Mouse (Mus musculus) intestine, embryonic 14.5 days (tissue): ENCODE data around the gene Slc36a2. TPM values are rescaled to one million over a fixed set of nuclear protein-coding genes. Genes with fewer than 3 reads are reported as not detected.

Source experiments
- ATAC-seq: fragments of 200-750 bp; cut with Nextera tagmentation; replicated peaks from 2 replicates; pipeline ENCODE4 v1.8.0; 2017; ENCODE audit warnings: low read depth, moderate number of reproducible peaks, moderate TSS enrichment, moderate library complexity; ENCODE audit not compliant: low FRiP score, low TSS enrichment
- DNase-seq: peaks from one replicate; pipeline ENCODE4 v3.0.0-alpha.2; 2018; ENCODE audit warnings: low spot score
- H3K27ac ChIP-seq: fragments of 300-500 bp; sonication (generic); 2 replicates; pipeline ENCODE4 v1.5.1; 2014; ENCODE audit warnings: low read depth, mild to moderate bottlenecking, control low read depth
- H3K27me3 ChIP-seq: fragments of 300-500 bp; sonication (generic); replicated peaks from 2 replicates; pipeline ENCODE4 v1.6.1; 2014; ENCODE audit warnings: low read length, control low read depth; ENCODE audit not compliant: control insufficient read depth, insufficient read depth
- H3K36me3 ChIP-seq: fragments of 300-500 bp; sonication (generic); 2 replicates; pipeline ENCODE4 v1.6.1; 2014; ENCODE audit warnings: low read length, control low read depth; ENCODE audit not compliant: control insufficient read depth, insufficient read depth
- H3K4me1 ChIP-seq: fragments of 300-500 bp; sonication (generic); replicated peaks from 2 replicates; pipeline ENCODE4 v1.6.1; 2014; ENCODE audit warnings: low read length, control low read depth, mixed read lengths; ENCODE audit not compliant: control insufficient read depth, insufficient read depth
- H3K4me2 ChIP-seq: fragments of 300-500 bp; sonication (generic); 2 replicates; pipeline ENCODE4 v1.6.1; 2014; ENCODE audit warnings: low read length
- H3K4me3 ChIP-seq: fragments of 300-500 bp; sonication (generic); 2 replicates; pipeline ENCODE4 v1.5.1; 2014; ENCODE audit warnings: low read depth, low read length, control low read depth, mixed read lengths
- H3K9ac ChIP-seq: fragments of 300-500 bp; sonication (generic); 2 replicates; pipeline ENCODE4 v1.6.1; 2014; ENCODE audit warnings: mild to moderate bottlenecking, low read length
- H3K9me3 ChIP-seq: fragments of 300-500 bp; sonication (generic); 2 replicates; pipeline ENCODE4 v1.6.1; 2016; ENCODE audit warnings: low read length, control low read depth; ENCODE audit not compliant: control insufficient read depth
- WGBS: fragments of 180-500 bp; shearing (Covaris S2); extraction: QIAGEN DNeasy Blood & Tissue Kit; methylation state at CpG from one replicate; pipeline ENCODE4 v1.1.7; 2014; 5-methylcytosine and 5-hydroxymethylcytosine counted together
- polyA plus RNA-seq: library from polyadenylated mRNA; unstranded; fragments of >200 nt; fragmentation: Nextera tagmentation; extraction: Ambion mirVana; gene quantifications from 2 replicates; pipeline ENCODE4 v1.2.1, GENCODE M21; 2014

The Slc36a2 gene
- polyA plus RNA-seq, 1 experiment from 2014 or later: 0.09 TPM

- ATAC-seq (no peak), DNase-seq (no peak)
- Histone ChIP-seq H3K27ac (no peak overlapping the region), H3K4me2 (no peak overlapping the region), H3K4me1 (no peaks in the 10 kb centered on the region), H3K27me3 (no peaks in the 10 kb centered on the region), H3K9me3 (0 out of 2 replicates have a peak, but pooled peaks cover 3% of the 10 kb centered on the region), H3K9ac (no peak overlapping the region), H3K36me3 (peaks cover 5% of the 10 kb centered on the region; the same call in 1 of the 2 replicates), H3K4me3 (no peak overlapping the region)
- WGBS: 76% methylated on average over 3 of the region's 3 CpGs
Measured at GRCm38 (mm10) chr11:55214978-55215377, 30.1 kb upstream of the Slc36a2 start.

- Histone ChIP-seq H3K4me2 (no peak overlapping the region), H3K9me3 (0 out of 2 replicates have a peak, but pooled peaks cover 3% of the 10 kb centered on the region), H3K36me3 (0 out of 2 replicates have a peak, but pooled peaks cover 3% of the 10 kb centered on the region), H3K4me1 (no peaks in the 10 kb centered on the region; the same call in 1 of the 2 replicates), H3K4me3 (no peak overlapping the region), H3K9ac (no peak overlapping the region), H3K27me3 (no peaks in the 10 kb centered on the region), H3K27ac (no peak overlapping the region)
- no peak for DNase-seq
- ATAC-seq: no peak
- 81% methylated on average over 5 of the region's 5 CpGs for WGBS
Measured at GRCm38 (mm10) chr11:55214161-55214560, 29.3 kb upstream of the Slc36a2 start.

- no peak for ATAC-seq
- H3K4me3 ChIP-seq: no peak overlapping the region
- 92% methylated on average over 4 of the region's 4 CpGs for WGBS
- no peak overlapping the region for H3K4me2 ChIP-seq
- peaks cover 5% of the 10 kb centered on the region; the same call in 1 of the 2 replicates for H3K4me1 ChIP-seq
- H3K27ac ChIP-seq: no peak overlapping the region
- no peak overlapping the region for H3K9ac ChIP-seq
- H3K36me3 ChIP-seq: no peaks in the 10 kb centered on the region
- DNase-seq: no peak
- no peaks in the 10 kb centered on the region for H3K27me3 ChIP-seq
- 0 out of 2 replicates have a peak, but pooled peaks cover 3% of the 10 kb centered on the region for H3K9me3 ChIP-seq
Measured at GRCm38 (mm10) chr11:55213518-55213917, 28.6 kb upstream of the Slc36a2 start.

GRCm38 (mm10) chr11:55209626-55210353, 24.9 kb upstream of the Slc36a2 start:
- H3K9me3 ChIP-seq: 0 out of 2 replicates have a peak, but pooled peaks cover 3% of the 10 kb centered on the region
- ATAC-seq: no peak
- 60% methylated on average over 6 of the region's 6 CpGs for WGBS

GRCm38 (mm10) chr11:55209032-55209431, 24.2 kb upstream of the Slc36a2 start:
- no peaks in the 10 kb centered on the region for H3K36me3 ChIP-seq
- H3K4me2 ChIP-seq: no peak overlapping the region
- DNase-seq (no peak), ATAC-seq (no peak)
- no peak overlapping the region for H3K4me3 ChIP-seq
- 68% methylated on average over 2 of the region's 2 CpGs for WGBS
- H3K4me1 ChIP-seq: peaks cover 6% of the 10 kb centered on the region; the same call in 1 of the 2 replicates
- no peak overlapping the region for H3K27ac ChIP-seq
- H3K9ac ChIP-seq: no peak overlapping the region
- H3K27me3 ChIP-seq: no peaks in the 10 kb centered on the region
- H3K9me3 ChIP-seq: 0 out of 2 replicates have a peak, but pooled peaks cover 3% of the 10 kb centered on the region

More at GRCm38 (mm10) chr11:55209626-55210353, 24.9 kb upstream of the Slc36a2 start:
- H3K27ac ChIP-seq: no peak overlapping the region
- no peaks in the 10 kb centered on the region for H3K27me3 ChIP-seq
- H3K36me3 ChIP-seq: no peaks in the 10 kb centered on the region
- DNase-seq: no peak
- H3K4me1 ChIP-seq: peaks cover 6% of the 10 kb centered on the region; the same call in 1 of the 2 replicates
- no peak overlapping the region for H3K4me3 ChIP-seq
- no peak overlapping the region for H3K9ac ChIP-seq
- H3K4me2 ChIP-seq: no peak overlapping the region

GRCm38 (mm10) chr11:55208001-55208690, 23.3 kb upstream of the Slc36a2 start:
- 0 out of 2 replicates have a peak, but pooled peaks cover 2% of the 10 kb centered on the region for H3K9me3 ChIP-seq
- H3K4me2 ChIP-seq: no peak overlapping the region
- H3K4me3 ChIP-seq: no peak overlapping the region
- H3K27ac ChIP-seq: no peak overlapping the region
- no peak overlapping the region for H3K9ac ChIP-seq
- 53% methylated on average over 6 of the region's 6 CpGs for WGBS
- ATAC-seq (no peak), DNase-seq (no peak)
- no peaks in the 10 kb centered on the region for H3K36me3 ChIP-seq
- H3K27me3 ChIP-seq: no peaks in the 10 kb centered on the region
- H3K4me1 ChIP-seq: peaks cover 6% of the 10 kb centered on the region; the same call in 1 of the 2 replicates

- Histone ChIP-seq H3K4me2 (peak overlapping the region; percentile 95), H3K27ac (no peak overlapping the region), H3K9me3 (no peaks in the 10 kb centered on the region), H3K4me1 (peaks cover 6% of the 10 kb centered on the region; the same call in 1 of the 2 replicates), H3K4me3 (peak overlapping the region; percentile 77), H3K27me3 (0 out of 2 replicates have a peak, but pooled peaks cover 3% of the 10 kb centered on the region), H3K9ac (peak overlapping the region; percentile 66), H3K36me3 (no peaks in the 10 kb centered on the region)
- DNase-seq (no peak), ATAC-seq (no peak)
- WGBS: 9% methylated on average over 17 of the region's 17 CpGs
Measured at GRCm38 (mm10) chr11:55204602-55205001, 19.7 kb upstream of the Slc36a2 start.

GRCm38 (mm10) chr11:55204159-55204596, 19.3 kb upstream of the Slc36a2 start, which contains the start of gene Slc36a1:
TSS of gene Slc36a1 (plus strand) at chr11:55204350.
- ATAC-seq (peak; percentile 96), DNase-seq (peak; percentile 98)
- Histone ChIP-seq H3K9me3 (no peaks in the 10 kb centered on the region), H3K4me3 (peak within 1 kb of the TSS; percentile 77), H3K4me1 (peaks cover 6% of the 10 kb centered on the region; the same call in 1 of the 2 replicates), H3K27me3 (0 out of 2 replicates have a peak, but pooled peaks cover 3% of the 10 kb centered on the region), H3K4me2 (peak within 1 kb of the TSS; percentile 95), H3K27ac (no peak within 1 kb of the TSS), H3K36me3 (no peaks in the 10 kb centered on the region), H3K9ac (peak within 1 kb of the TSS; percentile 66)
- 1% methylated on average over 30 of the region's 31 CpGs for WGBS
